Mouse (Mus musculus) lung, embryonic 16.5 days (tissue): Measurements from ENCODE around the gene Tead1. TPM values are rescaled to one million over a fixed set of nuclear protein-coding genes. Genes with fewer than 3 reads are reported as not detected.

Experiments used
- ATAC-seq: fragments of 200-750 bp; cut with Nextera tagmentation; 2 replicates; pipeline ENCODE4 v1.8.0; 2017; ENCODE audit warnings: low read depth, mild to moderate bottlenecking, moderate library complexity
- H3K27ac ChIP-seq: fragments of 300-500 bp; sonication (generic); 2 replicates; pipeline ENCODE4 v1.5.1; 2014; ENCODE audit warnings: mild to moderate bottlenecking, control low read depth, low read length
- H3K27me3 ChIP-seq: fragments of 300-500 bp; sonication (generic); 2 replicates; pipeline ENCODE4 v1.6.1; 2014; ENCODE audit warnings: low read depth, low read length, mixed read lengths; ENCODE audit not compliant: control insufficient read depth, insufficient read depth
- H3K36me3 ChIP-seq: fragments of 300-500 bp; sonication (generic); 2 replicates; pipeline ENCODE4 v1.6.1; 2014; ENCODE audit warnings: low read length; ENCODE audit not compliant: control insufficient read depth, insufficient read depth
- H3K4me1 ChIP-seq: fragments of 300-500 bp; sonication (generic); replicated peaks from 2 replicates; pipeline ENCODE4 v1.6.1; 2014; ENCODE audit warnings: low read length, mixed read lengths; ENCODE audit not compliant: control insufficient read depth, insufficient read depth
- H3K4me2 ChIP-seq: fragments of 300-500 bp; sonication (generic); 2 replicates; pipeline ENCODE4 v1.6.1; 2014; ENCODE audit warnings: low read depth, low read length, control low read depth
- H3K4me3 ChIP-seq: fragments of 300-500 bp; sonication (generic); 2 replicates; pipeline ENCODE4 v1.5.1; 2014; ENCODE audit warnings: mild to moderate bottlenecking, low read length, control low read depth
- H3K9ac ChIP-seq: fragments of 300-500 bp; sonication (generic); 2 replicates; pipeline ENCODE4 v1.6.1; 2014; ENCODE audit warnings: low read length, control low read depth
- H3K9me3 ChIP-seq: fragments of 300-500 bp; sonication (generic); 2 replicates; pipeline ENCODE4 v1.6.1; 2016; ENCODE audit warnings: low read length; ENCODE audit not compliant: control insufficient read depth
- WGBS: fragments of 180-500 bp; shearing (Covaris S2); extraction: QIAGEN DNeasy Blood & Tissue Kit; methylation state at CpG from one replicate; pipeline ENCODE4 v1.1.7; 2014; 5-methylcytosine and 5-hydroxymethylcytosine counted together
- polyA plus RNA-seq: library from polyadenylated mRNA; unstranded; fragments of >200 nt; fragmentation: Nextera tagmentation; extraction: Ambion mirVana; gene quantifications from 2 replicates; pipeline ENCODE4 v1.2.1, GENCODE M21; 2015

The Tead1 gene
- polyA plus RNA-seq, 1 experiment from 2014 or later, result 20.1 TPM

DNA sequence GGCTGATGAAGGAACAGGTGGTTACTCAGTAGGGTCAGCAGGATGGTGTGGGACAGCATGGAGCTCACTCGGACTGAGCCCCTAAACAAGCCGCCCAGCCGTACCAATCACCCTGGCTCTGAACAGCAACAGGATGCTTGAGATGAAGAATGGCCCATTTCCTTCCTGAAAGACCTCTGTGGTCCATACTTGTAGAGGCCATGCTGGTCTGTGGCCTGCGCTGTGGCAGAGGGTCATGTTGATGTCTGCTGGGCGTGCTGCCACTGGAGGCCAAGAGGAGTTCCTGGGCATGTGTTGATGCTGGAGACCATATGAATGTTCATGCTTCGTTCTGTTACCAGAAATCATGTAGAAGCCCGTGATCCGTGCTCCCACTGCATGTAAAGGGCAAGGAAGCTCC lies 258.0 kb downstream of the Tead1 start:
- 67% methylated on average over 8 of the region's 8 CpGs for WGBS
- Histone ChIP-seq H3K9me3 (no peaks in the 10 kb centered on the region), H3K9ac (no peak overlapping the region), H3K4me2 (no peak overlapping the region), H3K27me3 (no peaks in the 10 kb centered on the region), H3K27ac (no peak overlapping the region), H3K4me1 (0 out of 2 replicates have a peak, but pooled peaks cover 2% of the 10 kb centered on the region), H3K4me3 (no peak overlapping the region), H3K36me3 (no peaks in the 10 kb centered on the region)
- no peak for ATAC-seq

DNA sequence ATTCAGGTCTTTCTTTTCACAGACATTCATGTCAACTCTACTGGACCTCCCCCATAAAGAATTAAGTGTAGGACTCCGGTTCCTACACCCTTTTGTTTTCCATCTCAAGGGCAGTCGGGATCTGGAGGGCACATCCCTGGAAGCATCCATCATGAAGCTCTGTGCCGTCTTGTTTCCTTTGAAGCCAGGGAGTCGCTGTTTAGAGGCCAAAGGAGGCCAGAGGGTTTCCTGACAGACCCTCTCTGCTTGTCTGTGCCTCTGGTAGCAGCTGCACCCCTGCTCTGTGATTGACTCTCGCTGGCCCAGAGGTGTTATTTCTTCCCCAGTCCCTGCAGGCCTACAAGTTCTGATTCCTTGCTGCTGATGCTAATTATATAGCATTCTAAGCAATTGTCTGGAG lies 259.8 kb downstream of the Tead1 start:
- ATAC-seq, result no peak
- Histone ChIP-seq H3K9me3 (no peaks in the 10 kb centered on the region), H3K27ac (no peak overlapping the region), H3K4me1 (no peaks in the 10 kb centered on the region; the same call in 1 of the 2 replicates), H3K4me3 (no peak overlapping the region), H3K27me3 (no peaks in the 10 kb centered on the region), H3K9ac (no peak overlapping the region), H3K4me2 (no peak overlapping the region), H3K36me3 (no peaks in the 10 kb centered on the region)
- WGBS, result 28% methylated on average over 5 of the region's 5 CpGs

DNA sequence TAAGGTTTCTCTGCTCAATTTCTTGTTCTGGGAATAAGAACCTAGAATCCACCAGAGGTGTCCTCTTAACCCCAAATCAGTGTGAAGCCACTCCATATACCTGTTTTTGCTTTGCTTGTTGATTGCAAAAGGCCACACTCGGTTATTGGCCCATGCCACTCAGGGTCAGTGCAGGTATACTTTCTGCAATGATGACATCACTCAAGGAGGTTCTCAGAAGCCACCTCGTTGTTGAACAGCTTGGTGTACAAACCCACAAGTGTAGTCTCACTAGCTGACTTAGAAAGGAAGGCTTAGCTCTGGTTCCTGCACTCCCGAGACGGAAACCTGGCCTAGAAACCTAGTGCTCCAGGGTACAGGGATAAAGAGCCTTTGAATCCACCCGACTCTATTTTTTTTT lies 263.4 kb downstream of the Tead1 start:
- Histone ChIP-seq H3K27me3 (no peaks in the 10 kb centered on the region), H3K4me2 (no peak overlapping the region), H3K9ac (no peak overlapping the region), H3K9me3 (no peaks in the 10 kb centered on the region), H3K36me3 (no peaks in the 10 kb centered on the region), H3K27ac (no peak overlapping the region), H3K4me3 (no peak overlapping the region), H3K4me1 (no peaks in the 10 kb centered on the region; the same call in 1 of the 2 replicates)
- WGBS, result 44% methylated on average over 5 of the region's 5 CpGs
- no peak for ATAC-seq

DNA sequence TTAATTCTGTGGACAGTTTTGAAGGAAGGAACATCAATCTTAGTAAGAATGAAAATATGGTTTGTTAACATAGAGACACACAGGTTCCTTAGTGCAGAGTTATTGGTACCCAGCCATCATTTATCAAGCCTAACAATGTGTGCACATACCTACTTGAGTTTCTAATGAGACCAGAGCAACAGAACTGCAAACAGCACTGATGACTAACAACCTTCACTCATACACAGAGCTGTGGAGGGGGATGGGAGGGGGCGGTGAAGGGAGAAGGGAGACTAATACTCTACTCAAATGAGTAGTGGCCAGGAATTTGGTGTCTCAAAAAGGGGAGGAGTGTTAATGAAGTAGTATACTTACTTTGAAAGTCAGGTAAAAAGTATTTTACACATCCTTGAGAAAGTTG lies 263.9 kb downstream of the Tead1 start:
- Histone ChIP-seq H3K4me2 (no peak overlapping the region), H3K27me3 (no peaks in the 10 kb centered on the region), H3K4me3 (no peak overlapping the region), H3K9ac (no peak overlapping the region), H3K36me3 (no peaks in the 10 kb centered on the region), H3K4me1 (no peaks in the 10 kb centered on the region; the same call in 1 of the 2 replicates), H3K27ac (no peak overlapping the region), H3K9me3 (no peaks in the 10 kb centered on the region)
- 76% methylated on average over 1 of the region's 1 CpGs for WGBS
- ATAC-seq, result no peak

DNA sequence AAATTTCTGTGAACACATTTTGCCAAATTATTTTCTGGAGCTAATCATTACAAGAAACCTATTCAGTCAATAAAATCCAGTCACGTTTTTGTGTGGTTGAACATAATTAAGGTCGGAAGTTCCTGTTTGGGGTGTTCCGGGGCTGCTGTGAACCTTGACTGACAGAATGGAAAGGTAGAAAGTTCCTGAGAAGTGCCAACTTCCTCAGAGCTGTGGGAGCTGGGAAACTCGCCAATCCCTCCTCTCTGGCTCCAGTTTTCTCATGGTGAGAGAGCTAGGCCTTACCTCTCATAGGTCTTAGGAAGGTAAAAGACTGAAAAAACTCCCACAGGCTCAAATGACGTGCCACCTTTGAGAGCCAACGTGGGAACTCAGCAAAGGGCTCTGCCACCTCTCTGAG lies 267.6 kb downstream of the Tead1 start:
- no peaks in the 10 kb centered on the region for H3K9me3 ChIP-seq
- H3K4me3 ChIP-seq, result no peak overlapping the region
- H3K9ac ChIP-seq, result no peak overlapping the region
- no peak for ATAC-seq
- no peaks in the 10 kb centered on the region for H3K27me3 ChIP-seq
- WGBS, result 36% methylated on average over 6 of the region's 6 CpGs
- H3K36me3 ChIP-seq, result no peaks in the 10 kb centered on the region
- no peak overlapping the region for H3K4me2 ChIP-seq
- H3K27ac ChIP-seq, result no peak overlapping the region
- H3K4me1 ChIP-seq, result no peaks in the 10 kb centered on the region; the same call in 1 of the 2 replicates

DNA sequence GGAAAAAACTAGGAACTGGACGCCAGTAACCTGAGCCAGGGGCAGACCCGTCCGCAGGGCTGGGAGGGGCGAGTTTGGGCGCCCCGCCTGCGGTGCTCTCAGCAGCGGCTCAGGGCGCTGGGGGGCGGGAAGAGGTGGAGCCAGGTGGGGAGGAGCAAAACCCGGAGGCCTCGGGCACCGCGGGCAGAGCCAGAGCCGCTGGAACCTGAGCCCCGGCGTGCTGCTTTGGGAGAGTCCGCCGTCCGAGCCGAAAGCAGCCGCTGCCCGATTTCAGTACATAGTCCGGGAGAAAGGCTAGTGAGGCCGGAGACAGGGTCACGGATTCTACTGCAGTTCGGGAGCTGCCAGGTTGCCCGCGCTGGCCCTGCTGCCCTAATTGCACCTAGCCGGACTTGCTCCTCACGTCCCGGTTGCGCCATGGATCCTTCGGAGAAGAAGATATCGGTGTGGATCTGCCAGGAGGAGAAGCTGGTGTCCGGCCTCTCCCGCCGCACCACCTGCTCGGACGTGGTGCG lies 274.7 kb downstream of the Tead1 start, which contains the start of gene Rassf10:
Gene Rassf10, plus strand, starts transcription at position 186 of the 515 bp plus-strand sequence.
- ATAC-seq, result peak; percentile 95
- Histone ChIP-seq H3K9me3 (no peaks in the 10 kb centered on the region), H3K9ac (peak within 1 kb of the TSS; percentile 74), H3K36me3 (no peaks in the 10 kb centered on the region), H3K4me2 (peak within 1 kb of the TSS; percentile 67), H3K4me1 (peaks cover 13% of the 10 kb centered on the region), H3K4me3 (peak within 1 kb of the TSS; percentile 65), H3K27ac (peak within 1 kb of the TSS; percentile 40), H3K27me3 (peaks cover 26% of the 10 kb centered on the region)
- WGBS, result 1% methylated on average over 39 of the region's 41 CpGs

DNA sequence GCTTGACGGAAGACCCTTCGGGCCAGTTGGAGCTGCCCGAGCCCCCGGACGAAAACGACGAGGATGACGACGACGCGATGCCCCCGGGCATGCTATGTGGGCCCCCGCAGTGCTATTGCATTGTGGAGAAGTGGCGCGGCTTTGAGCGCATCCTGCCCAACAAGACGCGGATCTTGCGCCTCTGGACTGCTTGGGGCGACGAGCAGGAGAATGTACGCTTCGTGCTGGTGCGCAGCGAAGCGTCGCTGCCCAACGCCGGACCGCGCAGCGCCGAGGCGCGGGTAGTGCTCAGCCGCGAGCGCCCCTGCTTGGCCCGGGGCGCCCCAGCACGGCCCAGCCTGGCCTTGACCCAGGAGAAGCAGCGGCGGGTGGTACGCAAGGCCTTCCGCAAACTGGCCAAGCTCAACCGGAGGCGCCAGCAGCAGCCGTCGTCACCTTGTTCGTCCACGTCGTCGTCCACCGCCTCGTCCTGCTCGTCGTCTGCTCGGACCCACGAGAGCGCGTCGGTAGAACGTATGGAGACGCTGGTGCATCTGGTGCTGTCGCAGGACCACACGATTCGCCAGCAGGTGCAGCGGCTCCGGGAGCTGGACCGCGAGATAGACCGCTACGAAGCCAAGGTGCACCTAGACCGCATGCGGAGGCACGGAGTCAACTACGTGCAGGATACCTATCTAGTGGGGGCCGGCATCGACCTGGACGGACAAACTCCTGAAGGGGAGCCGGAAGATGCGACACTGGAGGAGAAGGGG lies 275.4 kb downstream of the Tead1 start:
- H3K27ac ChIP-seq, result peak overlapping the region; percentile 40
- WGBS, result under 1% methylated on average over 82 of the region's 82 CpGs

DNA sequence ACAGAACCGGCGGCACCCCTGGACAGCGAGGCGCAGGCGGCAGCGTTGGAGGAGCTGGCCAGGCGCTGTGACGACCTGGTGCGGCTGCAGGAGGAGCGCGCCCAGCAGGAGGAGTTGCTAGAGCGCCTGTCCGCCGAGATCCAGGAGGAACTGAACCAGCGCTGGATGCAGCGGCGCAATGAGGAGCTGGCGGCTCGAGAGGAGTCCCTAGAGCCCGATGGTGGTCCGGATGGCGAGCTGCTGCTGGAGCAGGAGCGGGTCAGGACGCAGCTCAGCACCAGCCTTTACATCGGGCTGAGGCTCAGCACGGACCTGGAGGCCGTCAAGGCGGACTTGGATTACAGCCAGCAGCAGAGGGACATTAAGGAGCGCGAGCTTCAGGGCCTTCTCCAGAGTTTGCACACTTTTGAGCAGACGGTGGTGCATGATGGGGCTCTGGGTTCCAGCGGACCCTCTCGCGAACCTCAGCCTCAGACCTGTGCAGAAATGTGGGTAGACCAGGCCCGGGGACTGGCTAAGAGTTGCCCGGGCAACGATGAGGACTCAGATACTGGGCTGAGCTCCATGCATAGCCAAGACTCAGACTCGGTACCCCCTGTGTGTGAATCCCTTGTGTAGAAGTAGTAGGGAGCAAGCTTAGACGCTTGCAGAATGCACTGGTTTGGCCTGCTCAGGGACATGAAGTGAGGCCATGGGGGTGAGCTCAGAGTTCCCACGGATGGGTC lies 276.1 kb downstream of the Tead1 start:
- H3K9ac ChIP-seq, result peak overlapping the region; percentile 74
- WGBS, result 5% methylated on average over 40 of the region's 40 CpGs
- ATAC-seq, result peak; percentile 26; the same call in 1 of the 2 replicates

More for the DNA sequence above, 275.4 kb downstream of the Tead1 start:
- Histone ChIP-seq H3K4me1 (peaks cover 13% of the 10 kb centered on the region), H3K4me2 (peak overlapping the region; percentile 67), H3K9me3 (no peaks in the 10 kb centered on the region), H3K36me3 (no peaks in the 10 kb centered on the region), H3K4me3 (peak overlapping the region; percentile 65), H3K9ac (peak overlapping the region; percentile 74), H3K27me3 (peaks cover 26% of the 10 kb centered on the region)
- ATAC-seq, result peak; percentile 46

DNA sequence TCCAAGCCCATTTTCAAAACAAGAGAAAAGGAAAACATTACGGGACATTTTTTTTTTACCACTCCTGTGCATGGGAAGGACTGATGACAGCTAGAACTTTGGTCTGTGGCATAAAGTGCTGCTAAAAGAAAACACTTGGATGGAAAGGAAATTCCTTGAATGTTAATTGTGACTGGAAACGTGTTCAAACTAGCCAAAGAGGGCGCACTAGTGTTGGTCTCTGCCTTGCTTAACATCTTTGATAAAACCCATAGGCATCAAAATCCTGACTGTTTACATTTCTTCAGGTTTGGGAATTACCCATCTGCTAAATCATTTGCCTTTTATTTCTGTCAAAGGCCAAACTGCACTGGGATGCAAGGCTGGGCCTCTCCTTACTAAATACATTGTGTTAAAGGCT lies 276.8 kb downstream of the Tead1 start:
- no peak for ATAC-seq
- Histone ChIP-seq H3K9ac (peak overlapping the region; percentile 74), H3K27ac (no peak overlapping the region), H3K27me3 (peaks cover 26% of the 10 kb centered on the region), H3K4me2 (peak overlapping the region; percentile 67), H3K4me1 (peaks cover 13% of the 10 kb centered on the region), H3K9me3 (no peaks in the 10 kb centered on the region), H3K36me3 (no peaks in the 10 kb centered on the region), H3K4me3 (peak overlapping the region; percentile 65)
- 23% methylated on average over 3 of the region's 3 CpGs for WGBS

More for the DNA sequence above, 276.1 kb downstream of the Tead1 start:
- Histone ChIP-seq H3K27ac (peak overlapping the region; percentile 40), H3K9me3 (no peaks in the 10 kb centered on the region), H3K4me2 (peak overlapping the region; percentile 67), H3K4me3 (peak overlapping the region; percentile 65), H3K36me3 (no peaks in the 10 kb centered on the region), H3K27me3 (peaks cover 26% of the 10 kb centered on the region), H3K4me1 (peaks cover 13% of the 10 kb centered on the region)
